Mouse (Mus musculus) adrenal gland (tissue): ENCODE data around the gene Rnf222.
"Not testable (repeated sequence)": the region's sequence is repeated elsewhere in the genome, so short reads cannot be mapped to it uniquely, and the experiment has no call there.

Source experiments
- intact Hi-C: fragments of 180-260 bp; cut with DNase I; formaldehyde crosslinking; loops from one replicate; pipeline ENCODE4 v1.15.1; 2025

The Rnf222 gene

DNA sequence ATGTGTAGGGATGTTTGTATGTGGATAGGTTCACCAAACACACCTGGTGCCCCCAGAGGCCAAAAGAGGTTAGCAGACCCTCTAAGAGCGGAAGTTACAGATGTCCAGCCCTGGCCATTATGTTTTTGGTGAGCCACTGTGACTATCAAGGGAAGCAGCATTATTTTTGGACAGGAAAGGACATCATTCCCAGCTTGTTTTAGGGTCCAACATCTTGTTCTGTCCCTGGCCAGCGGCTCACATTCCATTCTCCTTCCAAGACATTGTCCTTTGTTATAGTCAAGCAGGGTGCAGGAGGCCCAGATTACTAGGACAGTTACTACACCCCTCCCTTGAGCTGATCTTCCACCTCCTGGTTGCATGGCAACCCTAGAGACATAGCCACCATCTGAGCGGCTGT lies 18.9 kb downstream of the Rnf222 start:
- intact Hi-C loops = loop anchor here (5.0 kb wide), 1 partner anchor 75 kb away; no protein-coding TSS in a partner anchor

DNA sequence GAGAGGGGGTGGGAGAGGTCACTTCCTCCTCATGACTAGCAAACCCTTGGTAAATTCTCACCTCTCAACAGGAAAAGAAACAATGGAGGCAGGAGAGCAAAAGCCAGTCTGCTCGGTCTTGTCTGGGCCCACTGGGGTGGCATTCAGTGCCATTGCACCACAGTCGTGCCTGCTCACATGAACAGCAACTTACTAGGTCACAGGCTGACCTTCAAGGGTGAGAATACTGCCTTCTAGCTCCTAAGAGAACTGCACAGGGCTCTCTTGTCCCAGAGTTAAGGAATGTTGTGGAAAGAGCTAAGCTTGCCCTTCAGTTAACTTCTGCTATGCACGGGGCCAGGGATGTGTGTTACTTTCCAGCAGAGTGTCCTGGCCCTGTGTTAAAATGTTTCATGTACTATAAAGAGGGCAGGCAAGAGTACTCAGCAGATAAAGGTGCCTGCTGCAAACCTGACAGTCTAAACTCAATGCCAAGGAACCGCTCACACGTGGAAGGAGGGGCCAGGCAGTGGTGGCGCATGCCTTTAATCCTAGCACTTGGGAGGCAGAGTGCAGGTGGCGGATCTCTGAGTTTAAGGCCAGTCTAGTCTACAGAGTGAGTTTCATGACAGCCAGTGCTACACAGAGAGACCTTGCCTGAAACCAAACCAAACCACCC lies 20.6 kb downstream of the Rnf222 start:
- intact Hi-C loops = loop anchor here (5.0 kb wide), 1 partner anchor 73 kb away; no protein-coding TSS in a partner anchor

DNA sequence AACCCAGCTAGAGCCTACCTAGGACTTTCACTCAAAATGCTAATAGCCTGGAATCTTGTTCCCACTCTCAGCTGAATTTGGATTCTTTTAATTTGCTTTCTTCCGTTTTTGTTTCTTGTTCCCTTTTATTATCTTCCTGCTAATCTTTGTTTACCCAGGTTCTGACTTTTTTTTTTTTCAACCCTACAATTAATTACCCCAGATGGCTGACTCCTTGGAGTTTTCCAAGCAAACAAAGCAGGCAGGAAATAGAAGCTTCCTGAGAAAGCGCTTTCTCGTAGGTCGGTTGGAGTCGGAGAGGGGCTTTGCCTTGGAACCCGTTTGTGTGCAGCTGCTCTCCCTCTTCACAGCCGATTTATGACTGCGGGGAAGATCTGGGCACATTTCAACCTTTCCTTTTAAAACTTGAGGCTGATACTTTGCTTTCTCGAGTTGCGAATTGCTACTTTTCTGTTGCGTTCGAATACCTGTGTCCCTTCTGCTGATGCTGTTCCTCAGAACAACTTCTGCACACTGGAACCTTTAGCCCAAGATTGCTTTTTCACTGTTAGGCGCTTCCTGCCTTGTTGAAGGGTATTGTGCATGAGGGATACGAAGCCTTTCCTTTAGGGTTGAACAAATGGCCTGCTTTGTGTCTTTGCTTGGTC lies 23.3 kb downstream of the Rnf222 start:
- intact Hi-C loops = loop anchor here (5.0 kb wide), 1 partner anchor 46 kb away; the partner anchor contains the start of gene Arhgef15

DNA sequence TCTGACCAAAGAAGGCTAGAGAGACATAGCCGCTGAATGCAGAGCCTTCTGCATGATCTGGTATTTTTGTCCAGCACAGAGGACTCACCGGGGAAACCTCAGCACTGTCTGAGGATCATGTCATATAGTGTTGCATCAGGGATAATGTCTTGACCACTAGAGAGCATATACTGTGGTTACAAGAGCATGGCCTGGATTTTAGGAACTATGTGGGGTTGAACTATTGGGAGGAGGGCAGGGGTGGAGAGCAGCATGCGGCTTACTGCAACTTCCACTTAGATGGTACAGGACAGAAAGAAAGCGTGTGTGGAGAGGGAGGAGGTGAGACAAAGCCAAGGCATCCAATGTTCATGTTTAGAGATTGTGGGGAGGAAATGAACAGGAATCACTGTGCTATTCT lies 26.2 kb downstream of the Rnf222 start:
- intact Hi-C loops = loop anchor here (5.0 kb wide), 1 partner anchor 43 kb away; the partner anchor contains the start of gene Arhgef15

DNA sequence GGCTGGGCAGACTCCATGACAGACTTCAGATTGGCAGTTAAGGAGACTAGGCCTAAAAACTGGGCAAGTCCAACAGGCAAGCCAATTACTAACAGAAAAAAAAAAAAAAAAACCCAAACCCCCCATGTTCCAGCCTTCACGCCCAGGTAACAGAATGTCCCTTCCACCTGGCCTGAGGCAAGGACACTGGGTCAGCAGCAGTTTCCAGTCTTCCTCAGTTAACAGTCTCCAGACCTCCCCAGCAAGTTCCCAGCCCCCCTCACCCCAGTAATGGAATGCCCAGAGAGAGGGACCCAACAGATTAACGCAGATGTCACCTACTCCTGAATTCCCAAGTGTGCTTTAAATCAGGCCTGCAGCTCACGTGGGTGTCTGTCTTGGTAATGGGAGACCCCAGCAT lies 34.8 kb downstream of the Rnf222 start:
- intact Hi-C loops = no loop called here

- intact Hi-C loops = no loop called here
These were observed 36.4 kb downstream of the Rnf222 start for GRCm38 (mm10) chr11:68924749-68925148.

DNA sequence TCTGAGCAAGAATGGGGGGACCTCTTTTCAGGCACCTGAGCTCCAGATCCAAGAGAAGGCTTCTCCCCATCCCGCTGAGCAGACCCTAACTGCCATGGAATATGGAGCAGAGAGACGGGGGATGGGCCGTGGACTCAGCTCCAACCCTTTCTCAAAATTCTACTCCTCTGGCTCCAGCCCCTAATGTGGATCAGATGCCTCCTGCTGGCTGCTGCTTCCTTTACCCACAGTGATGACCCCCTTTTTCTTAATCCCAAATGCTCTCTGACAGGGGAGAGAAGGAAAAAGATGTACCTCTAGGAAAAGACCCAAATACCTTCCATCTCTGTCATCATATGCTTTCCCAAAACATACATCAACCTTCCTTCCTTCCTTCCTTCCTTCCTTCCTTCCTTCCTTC lies 38.6 kb downstream of the Rnf222 start, which contains the start of gene Odf4:
Gene Odf4 (minus strand): TSS at position 101 of the 400 bp plus-strand sequence.
- intact Hi-C loops = no loop called here

- intact Hi-C loops = no loop called here
These were observed 41.6 kb downstream of the Rnf222 start for GRCm38 (mm10) chr11:68929947-68930346.

GRCm38 (mm10) chr11:68933885-68934507 lies 45.6 kb downstream of the Rnf222 start:
- intact Hi-C loops = no loop called here

GRCm38 (mm10) chr11:68936951-68937350 lies 48.6 kb downstream of the Rnf222 start:
- intact Hi-C loops = not testable (repeated sequence)

GRCm38 (mm10) chr11:68939451-68940304 lies 51.3 kb downstream of the Rnf222 start:
- intact Hi-C loops = no loop called here

DNA sequence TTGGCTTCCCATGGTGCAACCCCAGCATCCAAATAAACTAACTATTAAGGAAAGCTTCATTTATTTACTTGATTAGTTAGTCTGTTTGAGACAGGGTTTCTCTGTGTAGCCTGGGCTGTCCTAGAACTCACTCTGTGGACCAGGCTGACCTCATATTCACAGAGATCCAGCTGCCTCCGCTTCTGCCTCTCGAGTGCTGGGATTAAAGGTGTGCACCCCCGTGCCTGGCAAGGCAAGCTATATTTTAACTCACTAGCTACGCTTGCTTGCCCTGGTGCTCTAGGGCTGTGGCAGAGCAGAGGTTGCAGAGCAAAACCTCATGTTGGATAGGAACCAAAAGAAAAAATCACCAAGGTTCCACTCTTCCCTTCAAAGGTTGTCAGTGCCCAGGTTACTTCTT lies 52.2 kb downstream of the Rnf222 start:
- intact Hi-C loops = no loop called here

GRCm38 (mm10) chr11:68942731-68943130 lies 54.4 kb downstream of the Rnf222 start:
- intact Hi-C loops = no loop called here

DNA sequence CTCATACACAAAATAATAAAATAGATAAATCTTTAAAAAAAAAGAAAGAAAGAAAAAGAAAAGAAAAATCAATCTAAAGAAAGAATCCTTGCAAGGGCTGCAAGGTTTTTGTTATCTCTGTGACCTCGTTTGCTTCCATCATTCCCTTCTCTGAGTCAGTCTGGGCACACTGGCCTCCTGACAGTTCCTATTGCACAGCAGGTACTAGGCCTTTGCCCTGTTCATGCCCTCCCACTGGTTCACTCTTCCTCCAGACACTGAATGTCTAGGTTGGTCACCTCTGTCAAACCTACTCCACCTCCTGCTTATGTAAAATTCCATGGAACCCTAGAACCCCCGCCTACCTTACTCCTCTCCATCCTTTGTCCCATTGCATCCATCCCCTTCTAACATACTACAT lies 56.9 kb downstream of the Rnf222 start:
- intact Hi-C loops = no loop called here
